Mouse (Mus musculus): ENCODE measurements around the gene Nfat5.

The Nfat5 gene

DNA sequence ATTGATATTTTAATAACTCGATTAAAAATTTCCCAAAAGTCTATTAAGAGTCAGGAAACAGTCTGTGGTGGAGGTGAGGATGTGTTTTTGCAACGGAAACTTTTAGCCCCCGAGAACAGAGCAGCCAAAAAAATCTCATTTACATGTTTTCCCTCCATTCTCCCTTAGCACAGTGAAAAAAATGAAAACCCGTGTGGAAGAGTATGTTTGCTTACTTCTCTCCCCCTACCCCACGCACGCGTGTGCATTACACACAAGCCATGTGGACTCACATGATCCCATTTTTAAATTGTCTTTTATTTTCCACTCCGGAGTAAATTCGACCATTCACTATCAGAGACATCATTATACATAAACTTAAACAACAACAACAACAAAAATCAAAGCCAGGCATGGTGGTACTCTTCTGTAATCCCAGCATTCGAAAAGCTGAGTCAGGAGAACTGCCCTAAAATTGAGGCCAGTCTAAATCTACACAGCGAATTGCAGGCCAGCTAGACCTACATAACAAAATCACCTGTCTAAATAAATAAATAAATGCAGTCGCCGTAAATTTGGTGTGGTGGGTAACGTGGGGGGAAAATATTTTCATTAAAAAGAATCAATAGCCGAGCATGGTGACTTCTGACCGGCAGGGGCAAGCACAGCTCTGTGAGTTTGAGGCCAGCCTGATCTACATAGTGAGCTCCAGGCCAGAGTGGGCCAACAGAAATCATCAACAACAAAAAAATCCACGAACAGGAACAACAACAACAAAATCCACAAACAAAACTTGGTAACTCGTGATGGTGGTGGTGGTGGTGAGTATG lies 947 bp upstream of the Nfat5 start:
- DNase-seq (ENCODE audit: low spot score), result no peak

GRCm38 (mm10) chr8:107293641-107294628 lies 665 bp downstream of the Nfat5 start:
- peak; percentile 32 for DNase-seq (ENCODE audit: low spot score)

DNA sequence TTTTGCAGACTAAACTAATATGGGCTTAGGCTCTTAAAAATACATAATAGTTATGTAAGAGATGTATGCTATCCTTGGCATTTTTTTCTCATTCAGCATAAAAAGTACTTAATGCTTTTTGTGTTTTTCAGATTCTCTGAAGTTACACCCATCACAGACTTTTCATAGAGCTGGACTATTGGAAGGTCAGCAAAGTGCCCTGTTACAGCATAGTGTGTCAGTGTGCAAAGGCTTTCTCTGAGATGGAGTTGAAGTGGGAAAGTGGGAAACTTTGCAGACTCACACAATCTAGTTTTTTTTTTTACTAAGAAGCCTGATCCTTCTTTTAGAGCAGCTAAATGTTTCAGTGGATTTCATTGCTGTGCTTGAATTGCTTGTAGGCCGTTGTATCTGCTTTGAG lies 2.2 kb downstream of the Nfat5 start:
- no peak for DNase-seq (ENCODE audit: low spot score)

DNA sequence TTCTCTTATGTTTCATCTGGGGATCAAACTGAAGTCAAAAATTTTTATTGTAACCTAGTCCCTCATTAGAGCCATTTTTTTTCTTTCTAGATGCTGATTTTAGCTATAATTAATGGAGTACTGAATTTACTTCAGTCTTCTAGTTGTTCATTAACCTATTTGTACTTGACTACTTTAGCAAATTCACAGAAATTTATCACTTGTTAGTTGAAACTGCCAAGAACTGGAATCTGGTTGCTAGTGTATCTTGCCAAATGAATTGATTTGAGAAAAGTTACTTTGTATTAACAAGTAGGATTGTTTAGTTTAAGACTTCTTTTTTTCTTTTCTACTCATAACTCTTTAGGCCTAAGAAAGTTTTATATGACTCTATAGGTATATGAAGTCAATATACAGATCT lies 18.6 kb downstream of the Nfat5 start:
- no peak for DNase-seq (ENCODE audit: low spot score)

- peak; percentile 51 for DNase-seq (ENCODE audit: low spot score)
These were observed 30.9 kb downstream of the Nfat5 start for GRCm38 (mm10) chr8:107324142-107324541.

DNA sequence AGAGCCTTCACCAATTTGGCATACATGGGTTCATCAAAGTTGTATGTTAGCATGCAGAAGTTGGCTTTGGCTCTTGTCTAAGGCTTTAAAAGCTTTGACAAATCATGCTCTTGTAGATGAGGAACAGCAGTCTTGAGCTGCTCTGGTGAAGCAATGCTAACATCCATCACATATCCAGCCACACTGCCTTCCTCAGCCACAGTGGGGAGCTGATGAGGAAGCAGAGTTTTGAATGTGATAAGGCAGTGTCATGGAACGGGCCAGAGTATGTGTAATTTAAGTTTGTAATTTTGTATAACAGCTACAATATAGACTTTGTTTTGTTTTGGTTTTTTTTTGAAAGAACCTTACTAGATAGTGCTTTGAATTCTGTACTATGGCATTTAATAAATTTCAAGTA lies 36.3 kb downstream of the Nfat5 start:
- DNase-seq (ENCODE audit: low spot score), result no peak

DNA sequence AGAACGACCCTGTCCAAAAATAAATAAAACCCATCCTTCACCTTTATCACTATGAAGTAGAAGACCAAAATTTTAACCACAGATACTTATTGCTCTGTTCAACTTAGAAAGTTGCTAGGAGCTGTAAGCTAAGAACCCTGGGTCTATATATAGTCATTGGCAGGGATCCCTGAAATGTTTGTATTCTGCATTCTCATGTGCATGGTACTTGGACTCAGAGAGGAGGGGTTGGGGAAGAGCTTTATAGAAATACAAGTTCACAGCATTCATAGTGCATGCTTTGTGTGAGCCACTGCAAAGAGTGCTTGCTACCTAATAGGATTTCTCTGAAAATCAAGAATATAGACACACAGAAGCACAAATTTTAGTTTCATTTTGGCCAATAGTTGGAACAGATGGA lies 43.2 kb downstream of the Nfat5 start:
- DNase-seq (ENCODE audit: low spot score), result no peak

GRCm38 (mm10) chr8:107370311-107370710 lies 77.0 kb downstream of the Nfat5 start:
- DNase-seq (ENCODE audit: low spot score), result no peak

- no peak for DNase-seq (ENCODE audit: low spot score)
These were observed 84.1 kb downstream of the Nfat5 start for GRCm38 (mm10) chr8:107377346-107377745.

- no peak for DNase-seq (ENCODE audit: low spot score)
These were observed 87.5 kb downstream of the Nfat5 start for GRCm38 (mm10) chr8:107380734-107381133.

DNA sequence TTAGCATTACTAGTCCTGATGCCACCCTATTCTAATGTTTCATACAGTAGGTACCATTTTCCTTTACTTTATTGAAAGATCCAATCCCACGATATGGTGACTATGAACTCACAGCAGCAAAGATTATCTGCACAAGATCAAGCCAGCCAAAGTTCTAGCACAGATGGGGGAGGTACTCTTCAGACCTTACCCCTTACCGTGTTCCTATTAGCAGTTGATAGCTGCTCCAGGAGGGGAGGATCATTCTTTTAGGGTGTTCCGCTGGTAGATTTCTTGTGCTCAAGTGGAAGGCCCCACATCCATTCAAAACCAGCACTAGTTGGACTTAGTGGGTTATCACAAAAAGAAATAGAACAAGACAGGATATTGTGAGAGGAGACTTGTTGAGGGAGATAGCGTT lies 88.4 kb downstream of the Nfat5 start:
- DNase-seq (ENCODE audit: low spot score), result no peak

DNA sequence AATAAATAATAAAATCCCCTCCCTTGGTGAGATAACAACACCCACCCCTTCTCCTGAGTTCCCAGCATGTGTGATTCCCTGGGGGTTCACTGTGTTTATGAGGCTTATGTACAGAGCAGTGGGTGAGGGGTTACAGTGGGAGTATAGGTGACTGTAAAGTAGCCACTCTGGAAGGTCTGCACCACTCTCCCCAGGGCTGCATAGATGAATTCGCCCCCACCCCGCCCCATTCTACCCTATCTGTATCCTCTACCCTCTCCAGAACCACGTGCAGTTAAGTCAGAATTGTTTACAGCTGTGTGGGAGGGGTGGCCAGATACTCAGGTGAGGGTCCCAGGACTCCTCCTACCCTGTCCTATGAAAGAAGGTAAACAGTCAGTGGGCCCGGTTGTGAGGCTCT lies 89.6 kb downstream of the Nfat5 start:
- no peak for DNase-seq (ENCODE audit: low spot score)

DNA sequence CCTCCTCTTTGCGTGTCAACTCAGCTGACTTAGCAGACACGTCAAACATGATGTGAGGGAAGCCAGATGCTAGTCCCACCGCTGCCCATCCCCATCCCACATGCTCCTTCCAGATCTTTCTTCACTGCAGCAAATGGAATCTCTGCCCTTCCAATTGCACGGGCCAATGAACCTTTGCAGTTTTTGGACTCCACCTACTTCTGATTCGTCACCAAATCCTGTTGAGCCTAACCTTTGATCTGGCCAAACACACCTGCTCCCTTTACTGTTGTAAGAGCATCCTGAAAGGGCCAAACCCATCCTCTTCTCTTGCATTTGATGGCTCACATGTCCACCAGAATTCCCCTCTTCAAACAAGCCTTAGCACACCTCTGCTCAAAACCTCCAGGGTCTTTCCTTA lies 91.4 kb downstream of the Nfat5 start:
- DNase-seq (ENCODE audit: low spot score), result no peak

- DNase-seq (ENCODE audit: low spot score), result no peak
These were observed 91.8 kb downstream of the Nfat5 start for GRCm38 (mm10) chr8:107385063-107385462.

DNA sequence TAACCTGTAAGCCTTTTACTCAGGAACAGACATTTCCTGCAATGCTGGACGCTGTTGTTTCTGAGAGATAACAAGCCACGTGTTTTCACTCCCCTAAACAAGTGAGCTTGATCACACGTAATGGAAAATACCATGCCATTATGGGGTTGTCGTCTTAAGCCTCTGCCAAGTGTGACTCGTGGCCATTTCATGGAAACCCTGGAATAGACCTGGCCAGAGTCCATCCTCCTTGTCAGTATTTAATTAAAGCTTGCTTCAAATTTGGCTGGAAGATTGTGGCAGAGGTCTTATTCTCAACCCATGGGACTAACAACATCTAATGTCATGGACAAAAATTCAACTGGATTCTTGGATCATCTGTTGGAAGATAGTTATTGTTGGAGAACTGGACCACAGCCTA lies 92.9 kb downstream of the Nfat5 start:
- no peak for DNase-seq (ENCODE audit: low spot score)

DNA sequence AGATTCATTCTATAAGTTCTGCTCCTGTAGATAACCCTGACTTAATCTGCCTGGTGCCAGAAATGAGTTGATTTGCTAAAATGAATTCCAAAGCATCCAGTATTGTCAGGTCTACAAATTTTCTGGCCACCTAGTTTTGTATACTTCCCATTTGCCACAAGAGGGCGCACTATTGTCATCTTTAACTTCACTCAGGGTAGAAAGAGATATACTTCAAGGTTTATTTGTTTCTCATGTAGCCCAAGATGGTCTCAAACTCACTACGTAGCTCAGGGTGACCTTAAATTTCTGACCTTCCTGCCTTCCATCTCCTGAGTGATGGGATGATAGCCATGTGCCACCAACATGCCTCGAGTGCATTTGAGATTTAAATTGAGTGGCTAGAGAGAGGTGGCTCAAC lies 93.4 kb downstream of the Nfat5 start:
- DNase-seq (ENCODE audit: low spot score), result no peak

DNA sequence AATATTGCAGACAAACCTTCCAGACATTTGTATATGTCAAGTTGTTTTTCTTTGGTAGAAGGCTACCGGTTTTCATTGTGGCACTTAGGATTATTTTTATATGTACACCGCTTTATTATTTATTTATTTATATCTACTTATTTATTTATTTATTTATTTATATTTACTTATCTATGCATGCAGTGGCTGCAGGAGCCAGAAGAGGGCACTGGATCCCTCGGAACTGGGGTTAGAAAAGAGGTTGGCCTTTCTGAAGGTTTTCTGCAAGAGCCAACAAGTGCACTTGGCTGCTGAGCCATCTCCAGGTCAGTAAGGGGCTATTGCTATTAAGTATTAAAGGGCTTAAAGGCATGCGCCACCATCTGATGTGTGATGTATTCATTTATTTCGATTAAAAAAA lies 94.6 kb downstream of the Nfat5 start:
- no peak for DNase-seq (ENCODE audit: low spot score)

- DNase-seq (ENCODE audit: low spot score), result no peak
These were observed 96.3 kb downstream of the Nfat5 start for GRCm38 (mm10) chr8:107389557-107389956.

DNA sequence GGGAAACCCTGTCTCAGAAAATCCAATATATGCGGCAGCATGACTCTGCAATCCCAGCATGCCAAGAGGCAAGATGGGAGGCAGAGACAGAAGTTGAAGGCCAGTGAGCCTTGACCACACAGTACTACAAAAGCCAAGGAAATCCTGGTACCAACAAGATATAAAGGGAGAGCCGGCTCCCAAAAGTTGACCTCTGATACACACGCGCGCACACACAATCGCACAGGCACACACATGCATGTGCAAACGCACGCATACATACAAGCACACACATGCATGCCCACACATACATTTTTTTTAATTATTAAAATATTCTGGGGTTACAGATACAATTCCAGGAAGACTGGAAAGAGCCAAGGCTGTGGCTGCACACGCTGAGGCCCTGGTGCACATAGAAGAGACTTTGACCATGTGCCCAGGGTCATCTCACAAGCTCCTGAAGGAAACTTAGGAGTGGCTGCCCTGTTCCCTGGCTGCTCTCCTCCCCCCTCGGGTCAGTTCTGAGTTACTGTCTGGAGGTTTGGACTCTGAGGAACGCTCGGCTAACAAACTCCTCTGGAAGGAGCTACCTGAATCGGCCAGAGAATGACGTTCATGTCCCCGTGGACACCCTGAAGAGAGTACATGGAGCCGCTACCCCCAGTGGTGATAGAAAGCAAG lies 97.3 kb downstream of the Nfat5 start:
- no peak for DNase-seq (ENCODE audit: low spot score)

DNA sequence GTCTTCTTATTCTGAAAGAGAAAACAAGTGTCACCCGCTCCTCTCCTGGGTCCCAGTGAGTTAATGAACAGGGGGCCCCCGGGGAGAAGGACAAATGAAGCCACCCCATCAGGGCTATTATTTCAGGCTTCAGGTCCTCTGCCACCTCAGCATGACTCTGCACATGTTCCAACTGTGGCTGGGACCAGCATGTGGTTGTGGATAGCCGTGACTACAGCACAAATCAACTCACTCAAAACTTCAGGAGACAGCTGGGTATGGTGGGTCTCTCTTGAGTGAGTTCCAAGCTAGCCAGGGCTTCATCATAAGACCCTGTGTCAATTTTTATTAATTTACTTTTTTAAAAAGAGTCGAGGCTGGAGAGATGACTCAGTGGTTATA lies 97.9 kb downstream of the Nfat5 start:
- DNase-seq (ENCODE audit: low spot score), result no peak

- no peak for DNase-seq (ENCODE audit: low spot score)
These were observed 102.1 kb downstream of the Nfat5 start for GRCm38 (mm10) chr8:107395397-107395796.

DNA sequence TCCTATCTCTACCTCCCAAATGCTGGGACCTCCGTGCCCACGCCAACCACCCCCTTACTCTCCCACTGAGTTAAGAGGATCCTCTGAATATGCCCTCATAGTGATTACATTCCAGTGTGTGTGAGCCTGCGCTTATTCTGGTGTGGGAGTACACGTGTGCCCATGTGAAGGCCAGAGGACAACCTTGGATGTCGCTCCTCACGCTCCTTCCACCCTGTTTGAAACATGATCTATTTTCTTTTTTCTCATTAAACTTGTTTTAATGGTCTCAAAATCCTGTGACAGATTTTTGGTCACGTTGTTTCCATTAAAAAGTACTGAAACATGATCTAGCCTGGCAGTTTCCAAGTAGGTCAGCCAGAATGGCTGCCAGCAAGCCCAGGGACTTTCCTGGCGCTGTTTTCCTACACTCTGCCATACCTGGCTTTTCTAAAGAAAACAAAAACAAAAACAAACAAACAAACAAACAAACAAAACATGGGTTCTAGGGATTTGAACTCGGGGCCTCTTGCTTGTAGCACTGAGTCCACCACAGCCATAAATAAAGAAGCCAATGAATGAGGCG lies 102.9 kb downstream of the Nfat5 start:
- DNase-seq (ENCODE audit: low spot score), result no peak
